Mouse (Mus musculus): ENCODE results near the gene Vps37b.

GRCm38 (mm10) chr5:124011927-124012326, 20.1 kb downstream of the Vps37b start:
- TF ChIP-seq POLR2A (IDR thresholded peaks at IDR 0.05; ENCODE audit: borderline replicate concordance, extremely low read depth, low read depth, low read length) (no peak), CTCF (IDR thresholded peaks at IDR 0.05; ENCODE audit: insufficient read depth, low read length) (no peak)

Measured in lung, adult 2 months (tissue).